Mouse (Mus musculus) lung, postnatal 0 days (tissue): ENCODE data around the gene Gm38655.

ENCODE experiments used
- CTCF ChIP-seq: IDR thresholded peaks from 2 replicates; pipeline ENCODE4 v1.5.1; 2016; ENCODE audit warnings: antibody characterized with exemption, mild to moderate bottlenecking
- EP300 ChIP-seq: IDR thresholded peaks from 2 replicates; pipeline ENCODE4 v1.6.1; 2016; ENCODE audit warnings: antibody characterized with exemption, mild to moderate bottlenecking, control low read depth

GRCm38 (mm10) chr17:25218967-25219366 lies 43.7 kb upstream of the Gm38655 start:
- no peak for TF ChIP-seq CTCF
- TF ChIP-seq EP300, result no peak
